Mouse (Mus musculus): ENCODE results near the gene Plxna2.

GRCm38 (mm10) chr1:194673229-194673628 lies 55.2 kb downstream of the Plxna2 start:
- no peak for TF ChIP-seq CTCF (IDR thresholded peaks at IDR 0.05)
- no peak for TF ChIP-seq EP300 (IDR thresholded peaks at IDR 0.05)
